Mouse (Mus musculus): ENCODE data around the gene Brap. TPM values are rescaled to one million over a fixed set of nuclear protein-coding genes. Genes with fewer than 3 reads are reported as not detected.
"Not testable (repeated sequence)": the region's sequence is repeated elsewhere in the genome, so short reads cannot be mapped to it uniquely, and the experiment has no call there.

The Brap gene
- polyA plus RNA-seq, 1 experiment from 2014 or later = 37.6 TPM

- no peak for ATAC-seq (ENCODE audit: insufficient read depth, low FRiP score, low read depth)
- no peak overlapping the region for H3K4me2 ChIP-seq
- no peaks in the 10 kb centered on the region for H3K27me3 ChIP-seq (replicated peaks)
- no peak overlapping the region for H3K9ac ChIP-seq
- H3K4me1 ChIP-seq = no peaks in the 10 kb centered on the region
- no peak overlapping the region for H3K27ac ChIP-seq
- WGBS = 95% methylated on average over 2 of the region's 2 CpGs
- no peaks in the 10 kb centered on the region for H3K9me3 ChIP-seq
- H3K4me3 ChIP-seq (replicated peaks) = no peak overlapping the region
- peaks cover 59% of the 10 kb centered on the region for H3K36me3 ChIP-seq
Measured at GRCm38 (mm10) chr5:121682250-121682649, 21.9 kb downstream of the Brap start.

GRCm38 (mm10) chr5:121685495-121685894 lies 25.1 kb downstream of the Brap start:
- no peak overlapping the region for H3K9ac ChIP-seq
- H3K4me2 ChIP-seq = no peak overlapping the region
- no peaks in the 10 kb centered on the region; the same call in 1 of the 2 replicates for H3K4me1 ChIP-seq
- ATAC-seq (ENCODE audit: insufficient read depth, low FRiP score, low read depth) = no peak
- no peaks in the 10 kb centered on the region for H3K27me3 ChIP-seq (replicated peaks)
- WGBS = 82% methylated on average over 6 of the region's 6 CpGs
- no peak overlapping the region for H3K27ac ChIP-seq
- no peaks in the 10 kb centered on the region for H3K9me3 ChIP-seq
- no peak overlapping the region for H3K4me3 ChIP-seq (replicated peaks)
- peaks cover 47% of the 10 kb centered on the region for H3K36me3 ChIP-seq

GRCm38 (mm10) chr5:121686113-121686898 lies 25.9 kb downstream of the Brap start:
- Histone ChIP-seq H3K27me3 (replicated peaks) (no peaks in the 10 kb centered on the region), H3K27ac (no peak overlapping the region), H3K4me3 (replicated peaks) (no peak overlapping the region), H3K9ac (no peak overlapping the region), H3K4me1 (no peaks in the 10 kb centered on the region; the same call in 1 of the 2 replicates), H3K4me2 (no peak overlapping the region), H3K9me3 (no peaks in the 10 kb centered on the region), H3K36me3 (peaks cover 39% of the 10 kb centered on the region)
- no peak for ATAC-seq (ENCODE audit: insufficient read depth, low FRiP score, low read depth)
- WGBS = 76% methylated on average over 15 of the region's 15 CpGs

GRCm38 (mm10) chr5:121690482-121691211 lies 30.3 kb downstream of the Brap start:
- H3K9ac ChIP-seq = no peak overlapping the region
- H3K9me3 ChIP-seq = no peaks in the 10 kb centered on the region
- 0 out of 2 replicates have a peak overlapping the region, but pooled peaks have one; percentile 28 for H3K27ac ChIP-seq
- 59% methylated on average over 7 of the region's 7 CpGs for WGBS
- no peak overlapping the region for H3K4me2 ChIP-seq
- ATAC-seq (ENCODE audit: insufficient read depth, low FRiP score, low read depth) = no peak
- H3K4me3 ChIP-seq (replicated peaks) = no peak overlapping the region
- no peaks in the 10 kb centered on the region for H3K27me3 ChIP-seq (replicated peaks)
- no peaks in the 10 kb centered on the region; the same call in 1 of the 2 replicates for H3K4me1 ChIP-seq
- peaks cover 11% of the 10 kb centered on the region for H3K36me3 ChIP-seq

- H3K27ac ChIP-seq = not testable (repeated sequence)
- WGBS = 91% methylated on average over 7 of the region's 7 CpGs
Measured at GRCm38 (mm10) chr5:121691436-121691835, 31.1 kb downstream of the Brap start.

GRCm38 (mm10) chr5:121692897-121693296 lies 32.5 kb downstream of the Brap start:
- H3K9ac ChIP-seq = no peak overlapping the region
- H3K27me3 ChIP-seq (replicated peaks) = no peaks in the 10 kb centered on the region
- no peak overlapping the region for H3K4me2 ChIP-seq
- no peaks in the 10 kb centered on the region for H3K9me3 ChIP-seq
- no peaks in the 10 kb centered on the region; the same call in 1 of the 2 replicates for H3K4me1 ChIP-seq
- no peak for ATAC-seq (ENCODE audit: insufficient read depth, low FRiP score, low read depth)
- H3K27ac ChIP-seq = no peak overlapping the region
- WGBS = 80% methylated on average over 4 of the region's 4 CpGs
- H3K36me3 ChIP-seq = no peaks in the 10 kb centered on the region
- H3K4me3 ChIP-seq (replicated peaks) = no peak overlapping the region

More at GRCm38 (mm10) chr5:121691436-121691835, 31.1 kb downstream of the Brap start:
- not testable (repeated sequence) for ATAC-seq (ENCODE audit: insufficient read depth, low FRiP score, low read depth); H3K9me3 ChIP-seq; H3K9ac ChIP-seq; H3K4me1 ChIP-seq; H3K4me2 ChIP-seq; H3K36me3 ChIP-seq; H3K4me3 ChIP-seq (replicated peaks); H3K27me3 ChIP-seq (replicated peaks)

GRCm38 (mm10) chr5:121696761-121697160 lies 36.4 kb downstream of the Brap start:
- Histone ChIP-seq H3K36me3 (no peaks in the 10 kb centered on the region), H3K27me3 (replicated peaks) (no peaks in the 10 kb centered on the region), H3K4me3 (replicated peaks) (no peak overlapping the region), H3K9ac (no peak overlapping the region), H3K4me1 (peaks cover 10% of the 10 kb centered on the region; the same call in 1 of the 2 replicates), H3K4me2 (no peak overlapping the region), H3K9me3 (no peaks in the 10 kb centered on the region), H3K27ac (no peak overlapping the region)
- no peak for ATAC-seq (ENCODE audit: insufficient read depth, low FRiP score, low read depth)
- 62% methylated on average over 6 of the region's 6 CpGs for WGBS

GRCm38 (mm10) chr5:121699891-121700290 lies 39.5 kb downstream of the Brap start:
- 39% methylated on average over 5 of the region's 5 CpGs for WGBS
- H3K4me2 ChIP-seq = no peak overlapping the region
- no peaks in the 10 kb centered on the region for H3K27me3 ChIP-seq (replicated peaks)
- no peak overlapping the region for H3K4me3 ChIP-seq (replicated peaks)
- H3K4me1 ChIP-seq = peaks cover 11% of the 10 kb centered on the region; the same call in 1 of the 2 replicates
- no peak; the same call in 1 of the 2 replicates for ATAC-seq (ENCODE audit: insufficient read depth, low FRiP score, low read depth)
- no peaks in the 10 kb centered on the region for H3K9me3 ChIP-seq
- no peaks in the 10 kb centered on the region for H3K36me3 ChIP-seq
- no peak overlapping the region for H3K27ac ChIP-seq
- H3K9ac ChIP-seq = no peak overlapping the region

- 17% methylated on average over 11 of the region's 11 CpGs for WGBS
Measured at GRCm38 (mm10) chr5:121700496-121700895, 40.1 kb downstream of the Brap start.

GRCm38 (mm10) chr5:121701111-121701769 lies 40.9 kb downstream of the Brap start:
- WGBS = 46% methylated on average over 8 of the region's 8 CpGs

More at GRCm38 (mm10) chr5:121700496-121700895, 40.1 kb downstream of the Brap start:
- 0 out of 2 replicates have a peak overlapping the region, but pooled peaks have one; percentile 6 for H3K27ac ChIP-seq
- peaks cover 13% of the 10 kb centered on the region; the same call in 1 of the 2 replicates for H3K4me1 ChIP-seq
- H3K27me3 ChIP-seq (replicated peaks) = no peaks in the 10 kb centered on the region
- H3K36me3 ChIP-seq = no peaks in the 10 kb centered on the region
- no peaks in the 10 kb centered on the region for H3K9me3 ChIP-seq
- no peak for ATAC-seq (ENCODE audit: insufficient read depth, low FRiP score, low read depth)
- 0 out of 2 replicates have a peak overlapping the region, but pooled peaks have one; percentile 6 for H3K4me3 ChIP-seq (replicated peaks)
- H3K9ac ChIP-seq = no peak overlapping the region
- H3K4me2 ChIP-seq = peak overlapping the region; percentile 38

GRCm38 (mm10) chr5:121703341-121703740 lies 43.0 kb downstream of the Brap start:
- H3K9ac ChIP-seq = no peak overlapping the region
- ATAC-seq (ENCODE audit: insufficient read depth, low FRiP score, low read depth) = no peak
- H3K27ac ChIP-seq = no peak overlapping the region
- H3K9me3 ChIP-seq = no peaks in the 10 kb centered on the region
- H3K4me1 ChIP-seq = peaks cover 13% of the 10 kb centered on the region; the same call in 1 of the 2 replicates
- H3K4me2 ChIP-seq = no peak overlapping the region
- H3K36me3 ChIP-seq = no peaks in the 10 kb centered on the region
- WGBS = 47% methylated on average over 1 of the region's 1 CpGs
- no peaks in the 10 kb centered on the region for H3K27me3 ChIP-seq (replicated peaks)
- H3K4me3 ChIP-seq (replicated peaks) = no peak overlapping the region

More at GRCm38 (mm10) chr5:121701111-121701769, 40.9 kb downstream of the Brap start:
- 0 out of 2 replicates have a peak overlapping the region, but pooled peaks have one; percentile 21 for H3K27ac ChIP-seq
- H3K27me3 ChIP-seq (replicated peaks) = no peaks in the 10 kb centered on the region
- H3K4me3 ChIP-seq (replicated peaks) = no peak overlapping the region
- no peaks in the 10 kb centered on the region for H3K36me3 ChIP-seq
- peaks cover 13% of the 10 kb centered on the region; the same call in 1 of the 2 replicates for H3K4me1 ChIP-seq
- no peak overlapping the region for H3K9ac ChIP-seq
- H3K4me2 ChIP-seq = no peak overlapping the region
- H3K9me3 ChIP-seq = no peaks in the 10 kb centered on the region
- peak; percentile 61; the same call in 1 of the 2 replicates for ATAC-seq (ENCODE audit: insufficient read depth, low FRiP score, low read depth)
